Mouse (Mus musculus) retina, postnatal 1 day (tissue): ENCODE data around the gene Slc33a1.
A peak's percentile ranks its signal among the peaks of the same experiment; 100 is the strongest.

Experiments
- DNase-seq: peaks from one replicate; pipeline ENCODE4 v3.0.0-alpha.2; 2012

The Slc33a1 gene

GRCm38 (mm10) chr3:63964100-63964921 is at the start of gene Slc33a1:
Slc33a1 (minus strand) TSS chr3:63964768.
- peak; percentile 100 for DNase-seq

- no peak for DNase-seq
Observed at GRCm38 (mm10) chr3:63988722-63989440, 24.3 kb upstream of the Slc33a1 start.

GRCm38 (mm10) chr3:63986656-63987055 is 22.1 kb upstream of the Slc33a1 start:
- no peak for DNase-seq

GRCm38 (mm10) chr3:63977895-63978294 is 13.3 kb upstream of the Slc33a1 start:
- no peak for DNase-seq

GRCm38 (mm10) chr3:63975955-63976908 is 11.7 kb upstream of the Slc33a1 start, which contains the start of gene Gmps:
Gmps (plus strand) TSS chr3:63976106.
- peak; percentile 95 for DNase-seq

- DNase-seq: no peak
Observed at GRCm38 (mm10) chr3:63965929-63966328, 1.4 kb upstream of the Slc33a1 start.

- no peak for DNase-seq
Observed at GRCm38 (mm10) chr3:63964922-63965249, 318 bp upstream of the Slc33a1 start.

- DNase-seq: peak; percentile 30
Observed at GRCm38 (mm10) chr3:63963421-63964099, 1.0 kb downstream of the Slc33a1 start.

GRCm38 (mm10) chr3:63949837-63950236 is 14.7 kb downstream of the Slc33a1 start:
- no peak for DNase-seq

- DNase-seq: no peak
Observed at GRCm38 (mm10) chr3:63941204-63941850, 23.2 kb downstream of the Slc33a1 start.

- no peak for DNase-seq
Observed at GRCm38 (mm10) chr3:63938928-63939327, 25.6 kb downstream of the Slc33a1 start.

- peak; percentile 93 for DNase-seq
Observed at GRCm38 (mm10) chr3:63928878-63929859, 35.4 kb downstream of the Slc33a1 start, which contains the start of gene E130311K13Rik. E130311K13Rik (minus strand) TSS chr3:63929472.

GRCm38 (mm10) chr3:63919634-63920033 is 44.9 kb downstream of the Slc33a1 start:
- DNase-seq: peak; percentile 58

GRCm38 (mm10) chr3:63910301-63910700 is 54.3 kb downstream of the Slc33a1 start:
- no peak for DNase-seq

GRCm38 (mm10) chr3:63905241-63905640 is 59.3 kb downstream of the Slc33a1 start:
- peak; percentile 61 for DNase-seq

GRCm38 (mm10) chr3:63904157-63904556 is 60.4 kb downstream of the Slc33a1 start:
- no peak for DNase-seq

GRCm38 (mm10) chr3:63900021-63900571 is 64.5 kb downstream of the Slc33a1 start:
- peak; percentile 71 for DNase-seq

- peak; percentile 93 for DNase-seq
Observed at GRCm38 (mm10) chr3:63899309-63899695, 65.3 kb downstream of the Slc33a1 start, which contains the start of gene Plch1. Plch1 (minus strand) TSS chr3:63899472.

- peak; percentile 95 for DNase-seq
Observed at GRCm38 (mm10) chr3:63898581-63899308, 65.8 kb downstream of the Slc33a1 start.
